In the genomic region with DNA sequence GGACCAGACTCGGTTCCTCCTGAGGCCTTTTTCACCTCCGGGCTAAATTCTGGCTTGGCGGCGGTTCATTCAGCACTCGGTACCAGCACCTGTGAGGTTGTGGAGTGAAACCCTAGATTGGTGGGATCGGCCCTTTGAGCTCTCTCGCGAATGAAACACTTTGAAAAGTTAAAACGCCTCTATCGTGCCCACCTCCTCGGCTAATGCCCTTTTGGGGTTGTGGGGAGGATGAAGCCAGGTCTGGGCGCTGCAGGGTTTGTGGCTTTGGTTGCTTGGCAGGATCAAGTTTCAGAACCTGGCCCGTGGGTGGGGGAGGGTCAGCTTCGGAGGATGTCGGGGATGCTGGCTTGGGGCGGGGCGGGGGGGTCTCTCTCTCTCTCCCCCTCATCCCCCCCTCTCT, we compare ENCODE assay signal across 8 mouse cellular contexts. TPM values are rescaled to one million over a fixed set of nuclear protein-coding genes. Genes with fewer than 3 reads are reported as not detected.
DNase-seq lines count a peak whose midpoint lies in the region; ATAC-seq and TF ChIP-seq lines count a peak whose summit lies in the region.

No protein-coding gene starts in this region.

- H3K36me3 ChIP-seq in heart, embryonic 12.5 days = no peaks in the 10 kb centered on the region
- no peaks in the 10 kb centered on the region for H3K36me3 ChIP-seq in E14TG2a.4 (ENCODE audit: insufficient read depth, low read length)
- H3K36me3 ChIP-seq in hindbrain, postnatal 0 days (ENCODE audit: insufficient read depth, low read length) = no peaks in the 10 kb centered on the region
- H3K36me3 ChIP-seq in lung, embryonic 16.5 days (ENCODE audit: control insufficient read depth, insufficient read depth, low read length) = no peaks in the 10 kb centered on the region

- no peak for TF ChIP-seq CTCF in E14TG2a.4 (conservative IDR thresholded peaks at IDR 0.05; ENCODE audit: low read length)
- no peak for TF ChIP-seq CTCF in hindbrain, postnatal 0 days (IDR thresholded peaks at IDR 0.05; ENCODE audit: low read depth)

- peak overlapping the region; percentile 80 for H3K27ac ChIP-seq in heart, embryonic 12.5 days (ENCODE audit: poor library complexity, severe bottlenecking)
- peak overlapping the region; percentile 74; the same call in 1 of the 2 replicates for H3K27ac ChIP-seq in hindbrain, postnatal 0 days
- H3K27ac ChIP-seq in lung, embryonic 16.5 days (ENCODE audit: low read length) = peak overlapping the region; percentile 17; the same call in 1 of the 2 replicates

- H3K4me1 ChIP-seq in heart, embryonic 12.5 days (replicated peaks) = 0 out of 2 replicates have a peak, but pooled peaks cover 5% of the 10 kb centered on the region
- 0 out of 2 replicates have a peak, but pooled peaks cover 7% of the 10 kb centered on the region for H3K4me1 ChIP-seq in E14TG2a.4 (replicated peaks; ENCODE audit: low read depth, low read length)
- no peaks in the 10 kb centered on the region for H3K4me1 ChIP-seq in hindbrain, postnatal 0 days (ENCODE audit: insufficient read depth, low read length)
- H3K4me1 ChIP-seq in lung, embryonic 16.5 days (replicated peaks; ENCODE audit: control insufficient read depth, insufficient read depth, low read length) = no peaks in the 10 kb centered on the region

- peaks cover 33% of the 10 kb centered on the region for H3K27me3 ChIP-seq in heart, embryonic 12.5 days (replicated peaks)
- peaks cover 21% of the 10 kb centered on the region for H3K27me3 ChIP-seq in E14TG2a.4 (ENCODE audit: insufficient read depth, low read length)
- peaks cover 24% of the 10 kb centered on the region; the same call in 1 of the 2 replicates for H3K27me3 ChIP-seq in hindbrain, postnatal 0 days (ENCODE audit: insufficient read depth, low read length)
- H3K27me3 ChIP-seq in lung, embryonic 16.5 days (ENCODE audit: control insufficient read depth, insufficient read depth, low read depth, low read length) = peaks cover 32% of the 10 kb centered on the region

- 15% methylated on average over 15 of the region's 17 CpGs for WGBS in heart, embryonic 12.5 days
- 24% methylated on average over 17 of the region's 17 CpGs for WGBS in hindbrain, postnatal 0 days
- WGBS in lung, embryonic 16.5 days = 11% methylated on average over 17 of the region's 17 CpGs

- 0 out of 2 replicates have a peak, but pooled peaks cover 3% of the 10 kb centered on the region for H3K9me3 ChIP-seq in heart, embryonic 12.5 days (replicated peaks)
- no peaks in the 10 kb centered on the region for H3K9me3 ChIP-seq in E14TG2a.4 (ENCODE audit: low read length)
- H3K9me3 ChIP-seq in hindbrain, postnatal 0 days (ENCODE audit: low read length) = no peaks in the 10 kb centered on the region
- no peaks in the 10 kb centered on the region for H3K9me3 ChIP-seq in lung, embryonic 16.5 days (ENCODE audit: control insufficient read depth, low read length)

- peak overlapping the region; percentile 63 for H3K4me2 ChIP-seq in heart, embryonic 12.5 days
- H3K4me2 ChIP-seq in hindbrain, postnatal 0 days (ENCODE audit: low read depth, low read length) = peak overlapping the region; percentile 51
- H3K4me2 ChIP-seq in lung, embryonic 16.5 days (ENCODE audit: low read depth, low read length) = peak overlapping the region; percentile 55

- DNase-seq in heart, postnatal 10 days = no peak
- peak; percentile 16 for DNase-seq in hindbrain, postnatal 0 days (ENCODE audit: low spot score)
- DNase-seq in thymus, postnatal 4 days = peak; percentile 58

- peak overlapping the region; percentile 76 for H3K9ac ChIP-seq in heart, embryonic 12.5 days
- peak overlapping the region; percentile 63 for H3K9ac ChIP-seq in hindbrain, postnatal 0 days (replicated peaks; ENCODE audit: low read length)
- H3K9ac ChIP-seq in lung, embryonic 16.5 days (ENCODE audit: low read length) = peak overlapping the region; percentile 74

- ATAC-seq in heart, embryonic 12.5 days (ENCODE audit: insufficient number of reproducible peaks, low FRiP score) = peak; percentile 19
- 0 out of 2 replicates have a peak, but pooled peaks have one; percentile 2 for ATAC-seq in erythroblast, adult 5-6 weeks (replicated peaks; ENCODE audit: low FRiP score, poor library complexity, severe bottlenecking)
- peak; percentile 28 for ATAC-seq in hindbrain, postnatal 0 days
- peak; percentile 8 for ATAC-seq in lung, embryonic 16.5 days (ENCODE audit: low read depth)
- ATAC-seq in megakaryocyte-erythroid progenitor cell, adult 5-6 weeks (replicated peaks; ENCODE audit: low FRiP score, low TSS enrichment, poor library complexity, severe bottlenecking) = no peak; the same call in 1 of the 2 replicates

- intact Hi-C loops in heart, postnatal 10 days (cut with DNase I) = loop anchor here (5.0 kb wide), 2 partner anchors 130 to 175 kb away; partner anchors contain the start of gene Maged1

- peak overlapping the region; percentile 70 for H3K4me3 ChIP-seq in heart, embryonic 12.5 days
- peak overlapping the region; percentile 92 for H3K4me3 ChIP-seq in E14TG2a.4 (replicated peaks; ENCODE audit: low read length)
- H3K4me3 ChIP-seq in hindbrain, postnatal 0 days (ENCODE audit: low read length) = peak overlapping the region; percentile 54
- H3K4me3 ChIP-seq in lung, embryonic 16.5 days (ENCODE audit: low read length) = peak overlapping the region; percentile 68

RNA-seq across cellular contexts. Expression of gene Apoo, which starts 0.3 kb away (rescaled TPM):
- polyA plus RNA-seq in heart, embryonic 12.5 days (2016; fragmentation: Nextera tagmentation; extraction: Ambion mirVana) = 165 and 171 TPM in 2 replicates
- 100 to 1,000 TPM; 186 to 197 TPM for total RNA-seq in heart, postnatal 10 days (2021)
- total RNA-seq in erythroblast, adult 5-6 weeks (2015; ENCODE audit: low replicate concordance) = 9.0 and 12.3 TPM in 2 replicates
- total RNA-seq in erythroblast, adult 5-6 weeks (2017; ENCODE audit: low replicate concordance) = 3.2 and 12.0 TPM in 2 replicates
- total RNA-seq in hindbrain, postnatal 0 days (2014; rRNA removed) = 58.0 and 59.9 TPM in 2 replicates
- 175 and 176 TPM in 2 replicates for polyA plus RNA-seq in hindbrain, postnatal 0 days (2015; fragmentation: Nextera tagmentation; extraction: Ambion mirVana)
- 62.6 and 69.4 TPM in 2 replicates for polyA plus RNA-seq in lung, embryonic 16.5 days (2015; fragmentation: Nextera tagmentation; extraction: Ambion mirVana)
- total RNA-seq in megakaryocyte-erythroid progenitor cell, adult 5-6 weeks (2014; fragmentation: Nextera tagmentation) = 26.4 and 35.8 TPM in 2 replicates
- total RNA-seq in megakaryocyte-erythroid progenitor cell, adult 5-6 weeks (2017) = 18.4 and 31.8 TPM in 2 replicates

RNA-seq across cellular contexts. Expression of gene Fam90a1b, which starts 0.7 kb away (rescaled TPM):
- 0.15 TPM in 1 of 2 replicates, not detected in the other for polyA plus RNA-seq in heart, embryonic 12.5 days (2016; fragmentation: Nextera tagmentation; extraction: Ambion mirVana)
- total RNA-seq in heart, postnatal 10 days (2021) = not detected
- total RNA-seq in erythroblast, adult 5-6 weeks (2015; ENCODE audit: low replicate concordance) = not detected in 2 replicates
- total RNA-seq in erythroblast, adult 5-6 weeks (2017; ENCODE audit: low replicate concordance) = not detected in 2 replicates
- 0.04 and 0.37 TPM in 2 replicates for total RNA-seq in hindbrain, postnatal 0 days (2014; rRNA removed)
- 0.26 and 0.49 TPM in 2 replicates for polyA plus RNA-seq in hindbrain, postnatal 0 days (2015; fragmentation: Nextera tagmentation; extraction: Ambion mirVana)
- polyA plus RNA-seq in lung, embryonic 16.5 days (2015; fragmentation: Nextera tagmentation; extraction: Ambion mirVana) = not detected in 2 replicates
- 0.31 TPM in 1 of 2 replicates, not detected in the other for total RNA-seq in megakaryocyte-erythroid progenitor cell, adult 5-6 weeks (2014; fragmentation: Nextera tagmentation)
- not detected in 2 replicates for total RNA-seq in megakaryocyte-erythroid progenitor cell, adult 5-6 weeks (2017)

Comparison
In these comparisons a context has a peak if more than half of its experiments do, and no peak if none do; other contexts are left out.
1. H3K27ac ChIP-seq: peak in every context shown above with its lines; median percentile 80 in heart, embryonic 12.5 days; 74 in hindbrain, postnatal 0 days; 17 in lung, embryonic 16.5 days.
2. DNase-seq: peak in hindbrain, postnatal 0 days (single experiment) and thymus, postnatal 4 days (single experiment); none in heart, postnatal 10 days (0 of 2).
3. Peak in every context shown above with its lines, with median percentiles within 50 percentile points of each other: H3K4me2 ChIP-seq, H3K4me3 ChIP-seq and H3K9ac ChIP-seq.